Mouse (Mus musculus) hindbrain, embryonic 11.5 days (tissue): ENCODE data around the gene Sqstm1. TPM values are rescaled to one million over a fixed set of nuclear protein-coding genes. Genes with fewer than 3 reads are reported as not detected.

Source experiments
- ATAC-seq: fragments of 200-750 bp; cut with Nextera tagmentation; 2 replicates; pipeline ENCODE4 v1.8.0; 2017; ENCODE audit warnings: mild to moderate bottlenecking, moderate TSS enrichment, moderate library complexity; ENCODE audit not compliant: low FRiP score
- DNase-seq: peaks from one replicate; pipeline ENCODE4 v3.0.0-alpha.2; 2015; ENCODE audit warnings: low spot score
- H3K27ac ChIP-seq: fragments of 300-500 bp; sonication (generic); 2 replicates; pipeline ENCODE4 v1.5.1; 2014; ENCODE audit warnings: mild to moderate bottlenecking, low read depth, low read length
- H3K27me3 ChIP-seq: fragments of 300-500 bp; sonication (generic); 2 replicates; pipeline ENCODE4 v1.6.1; 2014; ENCODE audit warnings: mild to moderate bottlenecking, low read length, moderate library complexity, mixed read lengths; ENCODE audit not compliant: control insufficient read depth, insufficient read depth
- H3K36me3 ChIP-seq: fragments of 300-500 bp; sonication (generic); 2 replicates; pipeline ENCODE4 v1.6.1; 2014; ENCODE audit warnings: mild to moderate bottlenecking, low read length, moderate library complexity, mixed read lengths; ENCODE audit not compliant: control insufficient read depth, insufficient read depth
- H3K4me1 ChIP-seq: fragments of 300-500 bp; sonication (generic); replicated peaks from 2 replicates; pipeline ENCODE4 v1.6.1; 2014; ENCODE audit warnings: low read length, mixed read lengths; ENCODE audit not compliant: control insufficient read depth, insufficient read depth
- H3K4me2 ChIP-seq: fragments of 300-500 bp; sonication (generic); replicated peaks from 2 replicates; pipeline ENCODE4 v1.6.1; 2014; ENCODE audit warnings: mild to moderate bottlenecking, low read depth, low read length
- H3K4me3 ChIP-seq: fragments of 300-500 bp; sonication (generic); 2 replicates; pipeline ENCODE4 v1.5.1; 2014; ENCODE audit warnings: low read depth, low read length
- H3K9ac ChIP-seq: fragments of 300-500 bp; sonication (generic); 2 replicates; pipeline ENCODE4 v1.6.1; 2014; ENCODE audit warnings: low read depth, low read length
- H3K9me3 ChIP-seq: fragments of 300-500 bp; sonication (generic); 2 replicates; pipeline ENCODE4 v1.6.1; 2016; ENCODE audit warnings: low read length; ENCODE audit not compliant: control insufficient read depth
- WGBS: fragments of 180-500 bp; shearing (Covaris S2); extraction: QIAGEN DNeasy Blood & Tissue Kit; methylation state at CpG from one replicate; pipeline ENCODE4 v1.1.7; 2014; 5-methylcytosine and 5-hydroxymethylcytosine counted together
- polyA plus RNA-seq: library from polyadenylated mRNA; unstranded; fragments of >200 nt; fragmentation: Nextera tagmentation; extraction: Ambion mirVana; gene quantifications from 2 replicates; pipeline ENCODE4 v1.2.1, GENCODE M21; 2014

Gene Sqstm1
- polyA plus RNA-seq, 1 experiment from 2014 or later: 165 TPM

DNA sequence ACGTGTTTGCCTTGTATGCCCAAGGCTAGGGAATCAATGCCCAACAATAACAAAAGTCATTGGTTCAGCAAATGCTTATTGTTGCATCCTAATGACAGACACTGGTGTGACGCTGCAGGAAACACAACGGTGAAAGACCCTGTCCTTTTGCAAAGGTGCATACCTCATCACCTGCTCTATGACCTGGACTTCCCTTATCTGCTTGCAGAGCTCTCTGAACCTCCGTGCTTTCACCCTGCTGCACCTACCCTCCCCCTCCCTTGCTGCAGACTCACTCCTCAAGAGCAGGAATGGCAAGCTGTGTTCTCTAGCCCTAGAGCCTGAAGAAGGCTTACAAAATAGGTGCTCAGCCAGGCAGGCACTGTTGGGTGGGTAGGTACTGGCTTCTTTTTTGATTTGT is 15.8 kb downstream of the Sqstm1 start:
- ATAC-seq (no peak), DNase-seq (no peak)
- H3K4me2 ChIP-seq: no peak overlapping the region
- no peaks in the 10 kb centered on the region for H3K9me3 ChIP-seq
- 86% methylated on average over 4 of the region's 4 CpGs for WGBS
- no peak overlapping the region for H3K9ac ChIP-seq
- no peaks in the 10 kb centered on the region for H3K4me1 ChIP-seq
- H3K4me3 ChIP-seq: no peak overlapping the region
- no peaks in the 10 kb centered on the region for H3K27me3 ChIP-seq
- H3K27ac ChIP-seq: no peak overlapping the region
- H3K36me3 ChIP-seq: peaks cover 5% of the 10 kb centered on the region; the same call in 1 of the 2 replicates

GRCm38 (mm10) chr11:50194070-50194469 is 16.6 kb downstream of the Sqstm1 start:
- 82% methylated on average over 7 of the region's 7 CpGs for WGBS
- Histone ChIP-seq H3K4me1 (no peaks in the 10 kb centered on the region), H3K4me3 (no peak overlapping the region), H3K9ac (no peak overlapping the region), H3K9me3 (no peaks in the 10 kb centered on the region), H3K36me3 (no peaks in the 10 kb centered on the region; the same call in 1 of the 2 replicates), H3K27me3 (no peaks in the 10 kb centered on the region), H3K4me2 (no peak overlapping the region), H3K27ac (no peak overlapping the region)
- ATAC-seq (no peak), DNase-seq (no peak)

DNA sequence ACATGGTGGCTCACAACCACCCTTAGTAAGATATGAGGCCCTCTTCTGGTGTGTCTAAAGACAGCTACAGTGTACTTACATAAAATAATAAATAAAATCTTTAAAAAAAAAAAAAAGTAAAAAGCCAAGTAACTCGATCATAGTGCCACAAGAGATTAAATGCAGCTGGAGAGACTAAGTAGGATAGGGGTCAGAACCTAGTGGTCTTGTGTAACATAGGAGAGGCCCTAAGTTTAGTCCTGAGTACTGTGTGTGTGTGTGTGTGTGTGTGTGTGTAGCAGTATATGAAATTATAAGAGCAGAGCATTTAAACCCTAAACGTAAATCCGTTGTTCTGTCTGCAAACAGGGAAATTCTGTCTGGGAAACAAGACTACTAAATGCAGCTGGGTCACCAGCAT is 18.3 kb downstream of the Sqstm1 start:
- H3K27me3 ChIP-seq: no peaks in the 10 kb centered on the region
- no peak overlapping the region for H3K9ac ChIP-seq
- no peak overlapping the region for H3K4me3 ChIP-seq
- H3K4me1 ChIP-seq: no peaks in the 10 kb centered on the region
- no peaks in the 10 kb centered on the region for H3K9me3 ChIP-seq
- no peaks in the 10 kb centered on the region for H3K36me3 ChIP-seq
- ATAC-seq (no peak), DNase-seq (no peak)
- no peak overlapping the region for H3K4me2 ChIP-seq
- no peak overlapping the region for H3K27ac ChIP-seq
- WGBS: 88% methylated on average over 3 of the region's 3 CpGs

DNA sequence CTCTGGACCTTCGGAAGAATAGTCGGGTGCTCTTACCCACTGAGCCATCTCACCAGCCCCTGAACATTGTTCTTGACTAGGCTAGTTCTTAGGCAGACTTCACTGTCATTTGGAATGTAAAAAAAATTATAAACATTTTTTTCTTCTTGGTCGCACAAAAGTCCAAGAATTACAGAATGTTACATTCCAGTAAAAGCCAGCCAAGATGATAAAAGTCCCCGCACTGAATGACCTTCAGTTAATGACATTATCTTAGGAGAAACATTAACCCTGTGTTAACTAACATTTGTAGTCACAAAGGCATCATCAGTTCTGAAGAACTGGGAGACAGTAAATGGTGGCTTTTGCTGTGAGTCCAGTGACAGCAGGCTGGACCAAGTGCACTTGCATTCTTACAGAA is 20.3 kb downstream of the Sqstm1 start:
- DNase-seq: no peak
- no peaks in the 10 kb centered on the region for H3K36me3 ChIP-seq
- no peaks in the 10 kb centered on the region for H3K4me1 ChIP-seq
- 93% methylated on average over 4 of the region's 4 CpGs for WGBS
- no peaks in the 10 kb centered on the region for H3K9me3 ChIP-seq
- H3K27me3 ChIP-seq: no peaks in the 10 kb centered on the region
- no peak overlapping the region for H3K27ac ChIP-seq
- H3K9ac ChIP-seq: no peak overlapping the region
- H3K4me2 ChIP-seq: no peak overlapping the region
- no peak overlapping the region for H3K4me3 ChIP-seq
- ATAC-seq: no peak

- Histone ChIP-seq H3K27ac (no peak overlapping the region), H3K27me3 (no peaks in the 10 kb centered on the region), H3K36me3 (no peaks in the 10 kb centered on the region), H3K4me3 (no peak overlapping the region), H3K9ac (no peak overlapping the region), H3K4me1 (no peaks in the 10 kb centered on the region), H3K9me3 (no peaks in the 10 kb centered on the region), H3K4me2 (no peak overlapping the region)
- DNase-seq: no peak
- ATAC-seq: no peak
- 83% methylated on average over 7 of the region's 7 CpGs for WGBS
Measured at GRCm38 (mm10) chr11:50188682-50189081, 21.9 kb downstream of the Sqstm1 start.

DNA sequence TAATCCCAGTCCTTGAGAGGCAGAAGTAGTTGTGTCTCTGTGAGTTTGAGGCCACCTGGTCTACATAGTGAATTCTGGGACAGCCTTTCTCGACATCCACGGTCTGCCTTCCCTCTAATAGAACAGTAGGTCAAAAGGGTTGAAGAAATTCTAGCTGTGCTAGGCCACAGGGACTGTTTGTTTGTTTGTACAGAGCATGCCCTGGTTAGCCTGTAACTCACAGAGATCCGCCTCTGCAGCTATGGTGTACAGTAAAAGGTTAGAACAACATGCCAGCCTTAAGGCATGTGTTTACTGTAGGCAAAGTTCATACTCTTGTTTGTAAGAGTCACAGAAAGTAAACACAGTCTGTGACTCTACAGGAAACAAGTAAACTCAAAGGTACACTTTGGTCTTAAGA is 25.8 kb downstream of the Sqstm1 start:
- Histone ChIP-seq H3K4me2 (no peak overlapping the region), H3K4me1 (no peaks in the 10 kb centered on the region), H3K36me3 (0 out of 2 replicates have a peak, but pooled peaks cover 2% of the 10 kb centered on the region), H3K4me3 (no peak overlapping the region), H3K9ac (no peak overlapping the region), H3K27ac (no peak overlapping the region), H3K9me3 (no peaks in the 10 kb centered on the region), H3K27me3 (no peaks in the 10 kb centered on the region)
- DNase-seq (no peak), ATAC-seq (no peak)
- 77% methylated on average over 3 of the region's 3 CpGs for WGBS

DNA sequence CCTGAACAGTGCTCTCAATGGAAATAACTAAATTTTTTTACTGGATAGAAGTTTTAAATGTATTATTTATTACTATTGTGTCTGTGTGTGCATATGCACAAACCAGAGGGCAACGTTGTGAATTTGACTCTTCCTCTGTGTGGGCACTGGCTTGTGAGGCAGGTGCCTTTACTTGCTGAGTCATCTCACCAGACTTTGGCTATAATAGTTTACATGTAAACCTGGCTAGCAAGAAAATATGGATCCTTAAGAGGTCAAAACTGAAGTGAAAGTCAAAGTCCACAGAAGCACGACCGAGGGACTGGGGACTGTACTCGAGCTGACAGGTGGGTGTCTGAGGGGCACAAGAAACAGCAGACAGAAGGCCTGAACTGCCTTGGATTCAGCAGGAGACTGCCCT is 27.9 kb downstream of the Sqstm1 start:
- Histone ChIP-seq H3K27ac (no peak overlapping the region), H3K4me2 (no peak overlapping the region), H3K4me3 (no peak overlapping the region), H3K36me3 (0 out of 2 replicates have a peak, but pooled peaks cover 2% of the 10 kb centered on the region), H3K9me3 (no peaks in the 10 kb centered on the region), H3K4me1 (no peaks in the 10 kb centered on the region), H3K27me3 (no peaks in the 10 kb centered on the region), H3K9ac (no peak overlapping the region)
- ATAC-seq: no peak
- no peak for DNase-seq
- WGBS: 88% methylated on average over 4 of the region's 4 CpGs

- ATAC-seq: no peak
- Histone ChIP-seq H3K27ac (no peak overlapping the region), H3K36me3 (0 out of 2 replicates have a peak, but pooled peaks cover 2% of the 10 kb centered on the region), H3K27me3 (no peaks in the 10 kb centered on the region), H3K4me3 (no peak overlapping the region), H3K4me1 (no peaks in the 10 kb centered on the region), H3K4me2 (no peak overlapping the region), H3K9me3 (no peaks in the 10 kb centered on the region), H3K9ac (no peak overlapping the region)
- WGBS: 89% methylated on average over 6 of the region's 6 CpGs
- DNase-seq: no peak
Measured at GRCm38 (mm10) chr11:50180478-50181231, 30.0 kb downstream of the Sqstm1 start.
